Mouse (Mus musculus) induced T-regulatory cell, adult 2 months (primary cell): Measurements from ENCODE around the gene Kiss1.

Source experiments
- DNase-seq: peaks from one replicate; pipeline ENCODE4 v3.0.0-alpha.2; 2012; ENCODE audit warnings: low read depth

Gene Kiss1

DNA sequence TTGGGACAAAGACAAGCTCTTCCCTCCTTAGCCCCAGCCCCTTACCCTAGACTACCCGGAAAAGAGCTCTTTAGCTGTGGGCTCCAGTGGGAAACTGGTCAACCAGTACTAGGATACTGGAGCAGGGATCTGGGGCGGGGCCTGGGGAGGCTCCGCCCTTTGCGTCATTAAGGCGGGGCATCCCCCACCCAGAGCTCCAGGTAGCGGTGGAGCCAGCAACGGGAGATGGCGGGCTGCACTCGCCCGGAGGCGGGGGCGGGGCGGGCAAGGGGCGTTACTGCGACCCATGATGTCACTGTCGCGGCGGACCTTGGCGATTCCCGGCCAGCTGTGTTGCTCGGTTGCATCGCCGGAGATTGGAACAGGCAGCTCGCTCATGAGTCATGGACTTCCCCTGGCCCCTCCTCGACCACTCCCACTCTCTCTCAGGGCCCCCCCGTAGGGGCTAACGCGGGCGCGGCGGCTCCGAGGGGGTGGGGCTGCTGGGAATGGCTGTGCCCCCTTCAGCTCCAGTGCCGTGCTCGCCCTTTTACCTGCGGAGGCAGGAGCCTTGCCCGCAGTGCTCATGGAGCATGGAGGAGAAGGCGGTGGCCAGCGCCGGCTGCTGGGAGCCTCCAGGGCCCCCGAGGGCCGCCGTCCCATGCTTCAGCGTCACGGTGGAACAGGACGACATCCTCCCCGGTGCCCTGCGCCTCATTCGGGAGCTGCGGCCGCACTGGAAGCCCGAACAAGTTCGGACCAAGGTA is 41.8 kb downstream of the Kiss1 start, which contains the start of gene Etnk2:
Etnk2 (plus strand) TSS at position 297 of the 746 bp plus-strand sequence.
- DNase-seq = peak; percentile 55

DNA sequence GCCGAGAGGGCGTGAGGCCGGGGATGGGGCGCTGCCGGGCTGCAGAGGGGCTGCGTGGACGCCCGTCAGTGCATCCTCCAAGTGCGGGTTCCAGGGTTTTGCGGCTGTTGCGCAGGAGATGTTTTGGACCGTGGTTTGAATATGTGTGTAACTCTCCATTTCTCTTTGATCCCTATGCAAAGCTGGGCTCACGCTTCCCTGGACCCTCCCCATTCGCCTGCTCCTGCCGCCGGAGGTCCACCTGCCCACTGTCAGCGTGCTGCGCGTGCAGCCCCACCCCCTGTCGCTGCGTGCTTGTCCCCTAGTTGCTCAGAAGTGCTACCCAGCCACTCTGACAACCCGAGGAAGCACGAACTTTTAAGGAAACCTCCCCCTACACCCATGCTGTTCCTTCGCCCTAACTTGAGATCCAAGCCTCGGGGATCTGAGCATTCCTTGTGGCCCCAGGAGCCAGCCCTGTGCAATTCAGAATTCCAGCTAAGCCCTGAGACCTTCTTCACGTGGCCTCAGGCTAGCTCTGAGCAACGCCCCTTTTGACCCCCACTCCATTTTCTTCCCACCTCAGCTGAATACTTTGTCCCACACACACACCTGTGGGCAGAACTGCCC is 42.5 kb downstream of the Kiss1 start:
- peak; percentile 9 for DNase-seq

- no peak for DNase-seq
Measured at GRCm38 (mm10) chr1:133364890-133365289, 43.2 kb downstream of the Kiss1 start.

DNA sequence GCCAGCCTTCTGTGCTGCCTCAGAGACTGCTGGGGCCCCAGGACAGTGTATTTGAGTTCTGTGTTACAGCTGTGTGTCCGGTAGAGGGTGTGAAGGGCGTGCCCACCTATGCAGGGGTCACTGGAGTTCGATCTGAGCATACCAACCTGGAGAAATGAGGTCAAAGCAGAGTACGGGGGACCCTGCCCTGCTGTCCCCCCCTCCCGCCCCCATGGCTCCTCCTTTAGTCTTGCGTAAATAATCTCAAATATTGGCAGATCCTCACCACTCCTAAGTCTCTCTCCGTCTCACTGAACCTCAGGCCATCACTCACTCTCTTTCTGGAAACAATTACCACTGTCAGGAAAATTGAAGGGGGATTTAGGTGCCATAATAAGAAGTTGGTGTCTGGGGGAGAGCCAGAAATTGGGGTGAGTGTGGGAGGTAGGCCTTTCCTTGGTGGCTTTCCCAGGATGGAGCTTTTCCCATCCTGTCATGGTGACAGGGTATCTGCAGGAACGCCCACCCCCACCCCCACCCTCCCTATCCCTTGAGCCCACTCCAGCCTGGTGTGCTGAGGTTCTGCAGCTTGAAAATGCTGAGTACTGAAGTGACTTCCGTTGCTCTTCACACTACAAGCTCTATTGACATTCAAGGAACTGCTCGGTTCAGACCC is 45.4 kb downstream of the Kiss1 start:
- DNase-seq = no peak

- DNase-seq = no peak
Measured at GRCm38 (mm10) chr1:133367606-133368488, 46.2 kb downstream of the Kiss1 start.

DNA sequence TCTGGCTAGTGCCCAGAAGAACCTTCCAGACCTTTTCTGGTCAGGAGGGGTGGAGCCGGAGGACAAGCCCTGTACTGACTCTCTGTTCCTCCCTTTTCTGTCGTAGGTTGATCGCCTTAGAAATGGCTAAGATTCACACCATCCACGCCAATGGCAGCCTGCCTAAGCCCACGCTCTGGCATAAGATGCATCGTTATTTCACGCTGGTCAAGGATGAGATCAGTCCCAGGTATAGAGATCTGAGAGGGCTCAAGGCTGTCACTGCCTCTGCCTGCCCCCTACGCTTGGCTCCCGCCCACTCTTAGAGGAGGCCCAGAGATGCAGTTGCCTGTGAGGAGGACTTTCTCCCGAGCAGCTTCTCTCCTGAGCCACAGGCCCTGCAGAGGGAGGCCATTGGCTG is 47.0 kb downstream of the Kiss1 start:
- no peak for DNase-seq

GRCm38 (mm10) chr1:133370352-133370751 is 48.7 kb downstream of the Kiss1 start:
- no peak for DNase-seq

DNA sequence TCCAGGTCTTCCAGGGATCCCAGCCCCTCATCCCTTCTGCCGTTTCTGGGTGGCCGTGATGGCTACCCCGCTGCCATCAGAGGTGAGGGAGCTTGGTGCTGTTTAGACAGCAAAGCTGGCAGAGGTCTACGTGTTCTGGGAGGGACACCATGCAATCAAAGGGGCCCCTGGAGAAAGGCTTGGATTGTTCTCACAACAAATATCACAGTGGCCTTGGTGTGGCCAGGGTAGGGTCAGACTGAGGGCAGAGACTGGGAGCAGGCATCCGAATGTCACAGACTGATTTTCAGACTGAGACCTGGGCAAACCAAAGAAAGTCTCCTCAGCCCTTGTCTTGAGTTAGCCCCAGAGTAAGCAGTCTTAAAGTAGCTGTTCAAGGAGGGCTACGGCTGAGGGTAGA is 49.8 kb downstream of the Kiss1 start:
- DNase-seq = no peak

GRCm38 (mm10) chr1:133372113-133372512 is 50.4 kb downstream of the Kiss1 start:
- no peak for DNase-seq

- DNase-seq = no peak
Measured at GRCm38 (mm10) chr1:133375696-133376346, 54.1 kb downstream of the Kiss1 start.

DNA sequence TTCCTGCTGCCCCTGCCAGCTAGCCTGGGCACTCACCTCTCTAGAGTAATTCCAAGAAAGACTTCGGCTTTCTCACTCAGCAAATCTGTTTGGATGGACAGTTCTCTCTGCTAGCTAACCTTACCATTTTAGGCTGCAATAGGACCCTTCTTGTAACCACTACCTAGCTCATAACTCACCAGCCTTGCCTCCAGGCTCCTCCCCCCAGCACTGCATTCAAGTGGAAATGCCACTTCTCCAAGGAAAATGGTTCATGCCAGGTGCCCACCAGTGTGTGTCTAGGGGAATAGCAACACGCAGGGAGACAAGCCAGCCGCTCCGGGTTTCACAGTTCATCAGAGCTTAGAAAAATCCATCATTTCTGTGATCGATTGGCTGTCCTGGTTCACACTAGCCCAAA is 55.9 kb downstream of the Kiss1 start:
- DNase-seq = no peak
